Mouse (Mus musculus) retina, postnatal 1 day (tissue): ENCODE measurements around the gene 2210011C24Rik.
"Not testable (repeated sequence)": the region's sequence is repeated elsewhere in the genome, so short reads cannot be mapped to it uniquely, and the experiment has no call there.

Experiments
- DNase-seq: peaks from one replicate; pipeline ENCODE4 v3.0.0-alpha.2; 2012

Gene 2210011C24Rik

DNA sequence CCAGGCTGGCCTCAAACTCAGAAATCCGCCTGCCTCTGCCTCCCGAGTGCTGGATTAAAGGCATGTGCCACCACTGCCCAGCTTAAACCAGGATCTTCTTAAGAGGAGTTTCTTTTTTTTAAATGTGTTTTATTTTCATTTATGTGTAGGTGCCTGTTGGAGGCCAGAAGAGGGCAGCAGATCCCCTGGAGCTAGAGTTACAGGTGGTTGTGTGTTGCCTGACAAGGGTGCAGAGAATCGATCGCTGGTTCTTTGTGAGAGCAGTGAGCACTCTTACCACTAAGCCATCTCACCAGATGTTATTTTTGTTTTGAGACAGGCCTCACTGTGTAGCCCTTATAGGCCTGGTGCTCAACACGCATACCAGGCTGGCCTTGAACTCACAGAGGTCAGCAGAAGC is 3.9 kb upstream of the 2210011C24Rik start:
- no peak for DNase-seq

GRCm38 (mm10) chr8:84012499-84013165 is 661 bp upstream of the 2210011C24Rik start:
- DNase-seq = peak; percentile 56

DNA sequence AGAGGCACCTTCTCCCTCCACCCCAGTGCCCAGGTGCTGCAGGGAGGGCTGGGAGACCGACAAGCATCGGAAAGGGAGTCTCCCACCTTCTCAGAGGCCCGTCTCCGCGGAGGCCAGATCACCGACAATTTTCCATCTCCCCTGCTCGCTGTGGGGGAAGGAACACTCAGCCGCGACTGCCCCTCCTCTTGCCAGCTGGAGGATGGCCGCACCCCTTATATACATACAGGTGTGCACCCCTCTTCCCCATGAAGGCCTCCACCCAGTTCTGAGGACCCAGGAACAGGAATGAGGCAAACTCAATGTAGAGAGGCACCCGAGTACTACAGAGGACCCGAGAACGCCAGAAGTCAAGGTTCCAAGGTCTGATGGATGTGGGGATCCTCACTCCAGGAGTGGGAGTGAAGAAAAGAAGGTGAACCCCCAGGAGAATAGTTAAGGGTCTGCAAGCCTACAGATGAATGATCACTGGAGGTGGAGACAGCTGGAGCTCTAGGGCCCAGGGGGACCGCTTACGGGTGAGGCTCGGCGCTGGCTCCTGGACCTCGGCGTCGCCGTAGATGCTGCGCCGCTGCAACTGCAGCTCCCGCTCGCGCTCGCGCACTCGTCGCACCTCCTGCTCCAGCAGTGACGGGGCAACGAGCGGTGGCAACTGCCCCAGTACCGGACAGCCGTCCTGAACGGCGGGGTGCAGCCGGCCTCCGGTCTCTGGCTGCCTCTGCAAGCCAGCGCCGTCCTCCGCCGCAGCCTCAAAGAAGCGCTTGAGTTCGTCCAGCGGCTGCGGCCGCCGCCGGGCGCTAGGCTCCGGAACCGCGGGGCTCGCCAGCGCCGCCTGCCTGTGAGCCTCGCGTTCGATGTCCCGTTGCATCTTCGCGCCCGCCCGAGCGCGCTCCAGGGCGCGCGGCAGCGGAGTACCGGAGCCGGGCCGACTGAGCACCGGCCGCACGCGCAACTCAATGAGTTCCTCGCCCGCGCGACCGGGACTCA is 1.1 kb downstream of the 2210011C24Rik start:
- peak; percentile 84 for DNase-seq

GRCm38 (mm10) chr8:84009876-84010275 is 2.1 kb downstream of the 2210011C24Rik start:
- DNase-seq = peak; percentile 87

- DNase-seq = peak; percentile 50
Observed at GRCm38 (mm10) chr8:84008362-84008761, 3.6 kb downstream of the 2210011C24Rik start.

GRCm38 (mm10) chr8:84005502-84005901 is 6.5 kb downstream of the 2210011C24Rik start:
- not testable (repeated sequence) for DNase-seq

DNA sequence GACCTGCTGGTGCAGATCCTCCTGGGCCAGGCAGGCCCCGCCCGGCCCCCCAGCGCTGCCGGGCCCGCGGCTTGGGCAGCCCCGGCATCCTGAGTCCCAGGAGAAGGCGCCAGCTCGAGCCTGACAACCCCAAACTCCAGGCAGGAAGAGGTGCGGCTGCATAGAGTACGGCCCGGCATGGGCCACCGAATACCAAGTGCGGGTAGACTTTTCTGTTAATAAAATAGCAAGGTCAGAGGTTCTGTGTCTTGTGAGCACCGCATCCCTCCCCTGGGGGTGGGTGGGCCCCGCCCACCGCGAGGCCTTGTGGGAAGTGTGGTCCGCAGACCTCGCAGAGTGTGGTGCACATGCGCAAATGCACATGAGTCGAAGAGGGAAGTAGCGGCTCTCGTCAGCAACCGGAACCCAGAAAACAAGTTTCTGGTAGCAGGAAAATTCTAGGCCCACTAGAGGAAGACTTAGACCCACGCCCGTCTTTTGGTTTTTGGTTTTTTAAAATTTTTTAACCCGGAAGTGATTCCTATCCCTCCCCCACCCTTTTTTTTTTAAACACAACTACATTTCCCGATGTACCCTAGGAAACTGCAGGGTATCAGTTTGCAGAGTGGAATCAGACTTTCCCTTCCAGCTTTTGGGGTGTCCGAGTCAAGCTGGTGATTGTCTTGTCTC is 7.3 kb downstream of the 2210011C24Rik start:
- peak; percentile 93 for DNase-seq

DNA sequence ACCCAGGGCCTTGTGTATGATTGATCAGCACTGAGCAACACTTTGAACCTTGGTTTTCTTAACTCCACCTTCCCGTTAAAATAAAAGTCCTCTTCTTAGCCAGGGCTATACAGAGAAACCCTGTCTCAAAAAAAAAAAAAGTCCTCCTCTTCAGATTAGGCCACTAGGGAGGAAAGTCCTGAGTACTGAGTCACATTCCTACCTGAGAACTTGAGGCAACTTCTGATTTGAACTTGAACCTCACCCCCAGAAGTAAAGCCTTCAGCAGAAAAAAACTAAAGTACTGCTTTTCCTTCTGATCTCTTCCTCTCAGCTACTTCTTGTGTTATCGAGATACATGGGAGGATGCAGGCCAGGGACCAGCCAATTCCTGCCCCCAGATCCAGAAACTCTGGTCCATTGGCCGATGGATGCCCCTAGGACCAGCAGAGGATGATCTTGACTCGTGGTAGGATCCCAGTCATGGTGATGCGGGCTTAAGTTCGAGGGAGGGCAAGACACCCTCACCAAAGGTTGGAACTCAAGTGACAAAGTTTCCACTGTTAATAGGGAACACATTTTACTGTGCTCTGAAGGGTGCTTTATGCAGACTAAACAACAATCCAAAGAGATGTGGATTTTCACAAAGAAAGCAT is 8.2 kb downstream of the 2210011C24Rik start:
- DNase-seq = no peak

DNA sequence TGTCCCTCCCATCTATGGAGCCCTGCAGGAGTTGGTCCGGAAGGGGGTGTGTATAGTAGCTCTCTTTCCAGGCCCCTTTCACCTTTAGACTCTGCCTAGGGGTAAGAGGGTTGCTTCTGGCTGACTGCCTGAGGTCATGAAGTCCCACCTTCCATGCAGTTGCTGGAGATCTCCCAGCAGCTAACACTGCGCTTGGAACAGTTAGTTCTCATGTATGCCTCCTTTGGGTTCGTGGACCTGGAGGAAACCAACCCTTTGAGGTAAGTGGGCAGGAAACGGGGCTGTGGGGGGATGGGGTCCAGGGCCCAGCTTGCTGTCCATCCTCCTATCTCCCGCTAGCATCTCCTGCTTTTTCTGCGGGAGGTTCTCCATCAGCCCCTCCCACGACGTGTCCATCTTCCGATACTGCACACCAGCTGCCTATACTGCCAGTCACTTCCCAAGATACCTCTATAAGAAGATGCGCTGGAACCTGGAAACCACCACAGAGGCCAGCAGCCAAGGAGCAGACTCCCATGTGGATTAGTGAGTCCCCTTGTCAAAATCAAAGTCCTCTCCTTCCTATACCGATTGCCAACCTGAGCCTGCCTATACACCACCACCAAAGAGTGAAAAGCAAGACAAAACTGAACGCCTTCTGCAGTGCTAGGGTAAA is 8.9 kb downstream of the 2210011C24Rik start:
- DNase-seq = no peak

DNA sequence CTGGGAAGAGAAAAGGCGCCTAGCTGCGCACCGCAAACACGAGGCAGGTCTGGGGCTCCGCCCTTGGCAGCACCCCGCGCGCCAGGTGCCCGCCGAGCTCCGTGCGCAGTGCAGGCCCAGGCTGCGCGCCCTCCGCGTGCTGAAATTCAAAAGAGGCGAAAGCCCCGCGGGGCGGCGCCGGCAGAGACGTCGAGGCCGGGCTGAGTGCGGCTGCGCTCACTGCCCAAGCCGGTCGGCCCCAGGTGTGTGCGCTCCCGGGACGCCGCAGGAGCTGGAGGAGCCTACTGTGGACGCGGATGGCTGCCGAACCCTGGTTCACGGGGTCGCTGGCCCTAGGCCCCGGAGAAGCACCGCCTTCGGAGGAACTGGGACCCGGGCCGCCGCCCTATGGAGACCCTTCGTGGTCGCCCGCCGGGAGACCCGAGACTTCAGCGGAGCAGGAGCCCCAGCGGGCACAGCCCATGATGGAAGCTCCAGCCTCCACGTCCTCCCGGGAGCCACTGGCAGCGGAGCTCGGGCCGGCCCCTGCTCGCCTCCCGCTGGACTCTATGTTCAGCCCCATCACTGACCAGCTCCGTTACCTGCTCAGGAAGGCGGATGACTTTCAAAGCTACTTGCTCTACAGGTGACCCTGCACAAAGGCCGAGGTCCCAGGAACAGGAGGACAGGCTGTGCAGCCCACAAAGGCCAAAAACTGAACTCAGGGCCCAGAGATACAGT is 10.5 kb downstream of the 2210011C24Rik start, which contains the start of gene 1700067K01Rik:
Gene 1700067K01Rik (plus strand): TSS at position 222 of the 720 bp plus-strand sequence.
- no peak for DNase-seq

DNA sequence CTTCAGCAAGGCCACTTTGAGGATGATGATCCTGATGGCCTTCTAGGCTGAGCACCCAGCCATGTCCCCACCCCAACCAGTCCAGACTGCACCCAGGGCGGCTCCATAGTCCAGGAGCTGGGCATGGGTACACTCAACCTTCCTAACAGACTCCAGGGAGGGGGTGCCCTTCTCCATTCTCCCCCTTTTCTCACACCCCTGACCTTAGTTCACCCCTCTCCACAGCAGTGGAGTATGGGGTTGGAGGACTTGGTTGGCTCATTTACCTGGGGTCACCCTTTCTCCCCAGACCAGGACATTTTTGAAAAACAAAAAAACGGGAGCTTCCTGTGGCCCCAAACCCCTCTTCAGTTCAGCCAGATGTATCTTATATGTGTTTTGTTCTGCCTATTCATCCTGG is 12.1 kb downstream of the 2210011C24Rik start:
- DNase-seq = no peak

GRCm38 (mm10) chr8:83999057-83999705 is 12.8 kb downstream of the 2210011C24Rik start:
- no peak for DNase-seq

GRCm38 (mm10) chr8:83998231-83999056 is 13.5 kb downstream of the 2210011C24Rik start:
- peak; percentile 75 for DNase-seq

DNA sequence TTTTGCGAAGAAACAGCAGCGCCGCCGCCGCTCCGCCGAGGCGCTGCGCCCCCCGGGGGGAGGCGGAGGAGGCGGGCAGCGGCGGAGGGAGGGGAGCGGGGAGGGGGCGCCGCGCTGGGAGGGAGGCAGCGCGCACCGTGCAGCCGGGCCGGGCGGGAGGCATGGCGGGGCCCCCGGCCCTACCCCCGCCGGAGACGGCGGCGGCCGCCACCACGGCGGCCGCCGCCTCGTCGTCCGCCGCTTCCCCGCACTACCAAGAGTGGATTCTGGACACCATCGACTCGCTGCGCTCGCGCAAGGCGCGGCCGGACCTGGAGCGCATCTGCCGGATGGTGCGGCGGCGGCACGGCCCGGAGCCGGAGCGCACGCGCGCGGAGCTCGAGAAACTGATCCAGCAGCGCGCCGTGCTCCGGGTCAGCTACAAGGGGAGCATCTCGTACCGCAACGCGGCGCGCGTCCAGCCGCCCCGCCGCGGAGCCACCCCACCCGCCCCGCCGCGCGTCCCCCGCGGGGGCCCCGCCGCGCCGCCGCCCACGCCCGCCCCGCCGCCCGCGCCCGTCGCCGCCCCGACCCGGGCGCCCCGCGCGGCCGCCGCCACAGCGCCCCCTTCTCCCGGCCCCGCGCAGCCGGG is 14.3 kb downstream of the 2210011C24Rik start, which contains the start of gene Samd1:
Gene Samd1 (plus strand): TSS at position 162 of the 631 bp plus-strand sequence.
- DNase-seq = peak; percentile 76

DNA sequence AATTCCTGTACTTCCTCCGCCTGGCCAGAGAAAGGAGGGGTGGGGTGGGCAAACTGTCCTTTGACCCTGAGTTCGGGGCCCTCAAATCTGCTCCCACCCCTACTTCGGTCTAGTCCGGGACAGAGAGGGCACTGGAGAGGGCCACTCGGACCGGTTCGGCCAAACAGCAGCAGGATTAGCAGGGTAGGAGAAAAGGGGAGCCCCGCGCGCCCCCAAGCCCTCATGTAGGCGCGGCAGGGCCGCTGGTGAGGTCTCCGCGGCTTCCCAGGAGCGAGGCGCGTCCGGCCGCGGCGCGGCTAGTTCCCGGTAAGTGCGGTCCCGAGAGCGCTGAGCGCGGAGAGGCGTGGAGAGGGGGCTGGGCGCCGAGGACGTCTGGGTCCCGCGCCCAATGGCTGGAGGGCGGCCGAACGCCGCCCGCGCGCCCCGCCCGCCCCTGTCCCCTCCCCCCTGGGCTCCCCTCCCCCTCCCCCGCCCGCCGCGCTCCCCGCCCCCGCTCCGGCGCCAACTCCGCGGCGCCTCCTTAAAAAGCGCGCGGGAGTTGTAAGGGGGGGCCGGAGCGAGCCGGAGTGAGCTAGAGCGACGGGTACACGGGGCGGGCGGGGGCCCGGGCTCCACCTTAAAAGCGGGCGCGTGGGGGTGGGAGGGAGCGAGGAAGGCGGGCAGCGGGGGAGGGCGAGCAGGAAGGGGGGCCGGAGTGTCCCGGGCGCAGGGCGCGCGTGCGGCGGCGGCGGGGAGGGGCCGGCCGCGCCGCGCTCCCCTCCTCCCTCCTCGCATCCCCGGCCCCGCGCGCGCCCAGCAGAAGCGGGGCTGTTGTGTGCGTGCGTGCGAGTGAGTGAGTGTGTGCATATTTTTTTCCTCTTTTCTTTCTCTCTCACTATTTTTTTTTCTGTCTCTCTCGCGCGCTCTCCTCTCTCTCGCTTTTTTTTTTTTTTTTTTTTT is 15.1 kb downstream of the 2210011C24Rik start:
- DNase-seq = peak; percentile 93

DNA sequence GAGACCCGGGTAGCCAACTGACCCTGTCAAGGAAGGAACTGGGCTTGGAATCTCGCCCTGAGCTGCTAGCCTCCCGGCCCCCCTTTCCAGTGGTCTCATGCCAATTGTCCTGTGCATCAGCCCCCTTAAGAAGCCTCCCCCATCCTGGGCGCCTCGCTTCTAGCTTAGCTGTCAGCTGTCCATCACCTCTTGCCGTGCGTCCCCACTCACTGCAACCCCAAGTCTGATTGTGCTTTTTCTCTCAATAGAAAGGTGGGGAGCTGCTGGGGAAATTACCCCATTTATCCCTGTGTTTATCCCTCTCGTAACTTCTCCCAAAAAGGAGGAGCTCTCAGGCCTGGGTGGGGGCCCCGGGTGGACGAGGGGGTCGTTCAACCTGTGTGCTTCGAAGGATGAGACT is 16.0 kb downstream of the 2210011C24Rik start:
- DNase-seq = peak; percentile 20

- DNase-seq = no peak
Observed at GRCm38 (mm10) chr8:83994030-83994429, 17.9 kb downstream of the 2210011C24Rik start.

DNA sequence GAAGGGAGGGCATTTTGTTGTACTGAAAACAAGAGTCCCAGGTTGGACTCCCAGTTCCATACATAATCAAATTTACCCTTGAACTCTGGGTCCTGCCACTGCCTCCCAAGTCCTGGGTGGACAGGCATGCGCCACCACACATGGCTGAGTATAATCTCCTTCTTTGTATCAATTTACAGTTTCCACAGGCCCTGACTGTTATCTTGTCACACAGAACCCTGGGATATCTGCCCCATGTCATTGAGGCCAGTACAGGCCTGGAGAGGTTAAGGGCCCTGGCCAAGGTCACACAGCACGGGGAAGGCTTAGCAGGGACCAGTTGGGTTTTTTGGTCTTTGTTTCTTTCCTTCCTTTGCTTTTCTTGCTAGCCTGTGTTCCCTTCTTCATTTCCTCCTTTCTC is 19.5 kb downstream of the 2210011C24Rik start:
- DNase-seq = no peak
